ENCODE assay signal across 8 mouse cellular contexts in genomic region chr5:77015544-77016482, GRCm38 (mm10). TPM values are rescaled to one million over a fixed set of nuclear protein-coding genes. Genes with fewer than 3 reads are reported as not detected.
DNase-seq lines count a peak whose midpoint lies in the region; ATAC-seq and TF ChIP-seq lines count a peak whose summit lies in the region.

Gene Thegl (plus strand): TSS chr5:77016023.

- no peaks in the 10 kb centered on the region; the same call in 1 of the 2 replicates for H3K9me3 ChIP-seq in erythroblast, embryonic 14.5 days (ENCODE audit: control insufficient read depth, low read length)
- H3K9me3 ChIP-seq in heart, embryonic 11.5 days (replicated peaks; ENCODE audit: control insufficient read depth, low read length) = no peaks in the 10 kb centered on the region
- no peaks in the 10 kb centered on the region for H3K9me3 ChIP-seq in kidney, embryonic 15.5 days (replicated peaks)
- no peaks in the 10 kb centered on the region for H3K9me3 ChIP-seq in midbrain, postnatal 0 days (ENCODE audit: low read length)

- no peak for TF ChIP-seq POLR2A in spleen, adult 2 months (IDR thresholded peaks at IDR 0.05; ENCODE audit: low read depth, low read length)

- no peaks in the 10 kb centered on the region for H3K36me3 ChIP-seq in erythroblast, embryonic 14.5 days (ENCODE audit: control insufficient read depth)
- H3K36me3 ChIP-seq in heart, embryonic 11.5 days (ENCODE audit: control insufficient read depth, insufficient read depth, low read length) = no peaks in the 10 kb centered on the region
- no peaks in the 10 kb centered on the region for H3K36me3 ChIP-seq in kidney, embryonic 15.5 days
- H3K36me3 ChIP-seq in midbrain, postnatal 0 days (ENCODE audit: insufficient read depth, low read length) = no peaks in the 10 kb centered on the region
- no peaks in the 10 kb centered on the region for H3K36me3 ChIP-seq in spleen, adult 2 months (ENCODE audit: control insufficient read depth, insufficient read depth, low read length)

- peaks cover 43% of the 10 kb centered on the region for H3K4me1 ChIP-seq in erythroblast, embryonic 14.5 days (ENCODE audit: control insufficient read depth)
- peaks cover 2% of the 10 kb centered on the region; the same call in 1 of the 2 replicates for H3K4me1 ChIP-seq in heart, embryonic 11.5 days (ENCODE audit: control insufficient read depth, insufficient read depth, low read length)
- H3K4me1 ChIP-seq in kidney, embryonic 15.5 days = peaks cover 8% of the 10 kb centered on the region
- H3K4me1 ChIP-seq in midbrain, postnatal 0 days (ENCODE audit: insufficient read depth, low read length) = no peaks in the 10 kb centered on the region
- 0 out of 2 replicates have a peak, but pooled peaks cover 4% of the 10 kb centered on the region for H3K4me1 ChIP-seq in spleen, adult 2 months (ENCODE audit: control insufficient read depth, insufficient read depth, insufficient read length)

- peak within 1 kb of the TSS; percentile 46; the same call in 1 of the 2 replicates for H3K9ac ChIP-seq in heart, embryonic 11.5 days (ENCODE audit: low read depth, low read length)
- peak within 1 kb of the TSS; percentile 26; the same call in 1 of the 2 replicates for H3K9ac ChIP-seq in kidney, embryonic 15.5 days
- peak within 1 kb of the TSS; percentile 42 for H3K9ac ChIP-seq in midbrain, postnatal 0 days (replicated peaks; ENCODE audit: low read length, poor library complexity, severe bottlenecking)

- peak; percentile 93 for ATAC-seq in heart, embryonic 11.5 days (replicated peaks; ENCODE audit: insufficient number of reproducible peaks, low FRiP score, low TSS enrichment)
- peak; percentile 99 for ATAC-seq in kidney, embryonic 15.5 days (replicated peaks; ENCODE audit: low FRiP score)
- ATAC-seq in midbrain, postnatal 0 days (ENCODE audit: low FRiP score) = peak; percentile 94

- peak; percentile 75 for DNase-seq in layer of hippocampus, adult 11-12 months (ENCODE audit: low spot score)
- no peak for DNase-seq in layer of hippocampus, adult 9-10 months (ENCODE audit: low spot score)
- DNase-seq in liver = peak; percentile 93
- peak; percentile 80 for DNase-seq in midbrain, postnatal 0 days (ENCODE audit: low spot score)
- peak; percentile 19 to 62 for DNase-seq in spleen, adult 2 months (ENCODE audit: low read depth in 1 of 2, low spot score in 2 of 2)

- TF ChIP-seq CTCF in midbrain, postnatal 0 days (IDR thresholded peaks at IDR 0.05) = no peak
- no peak for TF ChIP-seq CTCF in spleen, adult 2 months (IDR thresholded peaks at IDR 0.05; ENCODE audit: extremely low read depth, insufficient read depth, insufficient read length, insufficient replicate concordance)

- H3K4me2 ChIP-seq in heart, embryonic 11.5 days = peak within 1 kb of the TSS; percentile 83
- peak within 1 kb of the TSS; percentile 91 for H3K4me2 ChIP-seq in kidney, embryonic 15.5 days
- peak within 1 kb of the TSS; percentile 79 for H3K4me2 ChIP-seq in midbrain, postnatal 0 days (ENCODE audit: low read depth, low read length, poor library complexity, severe bottlenecking)

- peaks cover 4% of the 10 kb centered on the region for H3K27me3 ChIP-seq in erythroblast, embryonic 14.5 days (ENCODE audit: control insufficient read depth)
- H3K27me3 ChIP-seq in heart, embryonic 11.5 days (ENCODE audit: control insufficient read depth, insufficient read depth, low read length) = no peaks in the 10 kb centered on the region
- H3K27me3 ChIP-seq in kidney, embryonic 15.5 days = peaks cover 12% of the 10 kb centered on the region; the same call in 1 of the 2 replicates
- H3K27me3 ChIP-seq in midbrain, postnatal 0 days (ENCODE audit: insufficient read depth, low read length) = no peaks in the 10 kb centered on the region
- 0 out of 2 replicates have a peak, but pooled peaks cover 2% of the 10 kb centered on the region for H3K27me3 ChIP-seq in spleen, adult 2 months (ENCODE audit: control insufficient read depth, insufficient read depth, low read length)

- peak within 1 kb of the TSS; percentile 72 for H3K4me3 ChIP-seq in erythroblast, embryonic 14.5 days (replicated peaks)
- H3K4me3 ChIP-seq in heart, embryonic 11.5 days (ENCODE audit: low read depth, low read length) = peak within 1 kb of the TSS; percentile 56
- peak within 1 kb of the TSS; percentile 55 for H3K4me3 ChIP-seq in kidney, embryonic 15.5 days (replicated peaks)
- H3K4me3 ChIP-seq in midbrain, postnatal 0 days (ENCODE audit: low read depth, low read length) = peak within 1 kb of the TSS; percentile 58
- peak within 1 kb of the TSS; percentile 49 for H3K4me3 ChIP-seq in spleen, adult 2 months (ENCODE audit: extremely low read depth, insufficient read depth, insufficient read length)

- H3K27ac ChIP-seq in heart, embryonic 11.5 days (ENCODE audit: low read depth, low read length) = no peak within 1 kb of the TSS
- H3K27ac ChIP-seq in kidney, embryonic 15.5 days = no peak within 1 kb of the TSS
- no peak within 1 kb of the TSS for H3K27ac ChIP-seq in midbrain, postnatal 0 days (ENCODE audit: low read depth, low read length)
- H3K27ac ChIP-seq in spleen, adult 2 months (ENCODE audit: insufficient read depth, low read length) = no peak within 1 kb of the TSS

- 15% methylated on average over 57 of the region's 57 CpGs for WGBS in heart, embryonic 11.5 days (ENCODE audit: insufficient replicate concordance)
- WGBS in kidney, embryonic 15.5 days = 10% methylated on average over 57 of the region's 57 CpGs
- WGBS in midbrain, postnatal 0 days = 9% methylated on average over 54 of the region's 57 CpGs
- WGBS in spleen, adult 2 months = 13% methylated on average over 57 of the region's 57 CpGs

RNA-seq across cellular contexts. Expression of gene Thegl, which starts in this region (rescaled TPM):
- polyA plus RNA-seq in erythroblast, embryonic 14.5 days (2012) = 0.03 TPM in 1 of 2 replicates, not detected in the other
- 0.21 TPM in 1 of 2 replicates, not detected in the other for polyA plus RNA-seq in heart, embryonic 11.5 days (2014; fragmentation: Nextera tagmentation; extraction: Ambion mirVana)
- polyA plus RNA-seq in kidney, embryonic 15.5 days (2015; fragmentation: Nextera tagmentation; extraction: Ambion mirVana) = not detected in 2 replicates
- 0.38 TPM in 1 of 2 replicates, not detected in the other for total RNA-seq in midbrain, postnatal 0 days (2014; rRNA removed)
- 0.52 and 1.0 TPM in 2 replicates for polyA plus RNA-seq in midbrain, postnatal 0 days (2015; fragmentation: Nextera tagmentation; extraction: Ambion mirVana)
- polyA plus RNA-seq in spleen, adult 2 months (2012; rRNA removed) = not detected in 2 replicates

Comparison
In these comparisons a context has a peak if more than half of its experiments do, and no peak if none do; other contexts are left out.
1. Peak in ATAC-seq, H3K4me3 ChIP-seq, H3K9ac ChIP-seq and H3K4me2 ChIP-seq in heart, embryonic 11.5 days; RNA of the gene not detected or under 1 TPM.
2. Peak in ATAC-seq, H3K4me3 ChIP-seq, H3K9ac ChIP-seq and H3K4me2 ChIP-seq in kidney, embryonic 15.5 days; RNA of the gene not detected or under 1 TPM.
3. Peak in DNase-seq and H3K4me3 ChIP-seq in spleen, adult 2 months; RNA of the gene not detected or under 1 TPM.